Mouse (Mus musculus): ENCODE measurements around the gene Ptgis. TPM values are rescaled to one million over a fixed set of nuclear protein-coding genes. Genes with fewer than 3 reads are reported as not detected.

Ptgis gene
- polyA plus RNA-seq, 1 experiment from 2014 or later = 18.0 TPM

GRCm38 (mm10) chr2:167265806-167266205 lies 25.4 kb upstream of the Ptgis start:
- no peaks in the 10 kb centered on the region for H3K9me3 ChIP-seq (ENCODE audit: control insufficient read depth, low read length)

GRCm38 (mm10) chr2:167265021-167265420 lies 24.6 kb upstream of the Ptgis start:
- 80% methylated on average over 2 of the region's 2 CpGs for WGBS
- ATAC-seq (ENCODE audit: low FRiP score, low TSS enrichment) = no peak
- H3K27ac ChIP-seq (ENCODE audit: low read depth, low read length) = no peak overlapping the region
- H3K4me3 ChIP-seq (ENCODE audit: low read length) = no peak overlapping the region
- H3K9me3 ChIP-seq (ENCODE audit: control insufficient read depth, low read length) = no peaks in the 10 kb centered on the region
- H3K4me2 ChIP-seq (replicated peaks; ENCODE audit: low read depth, low read length) = no peak overlapping the region
- H3K9ac ChIP-seq (ENCODE audit: low read depth, low read length) = no peak overlapping the region
- no peaks in the 10 kb centered on the region for H3K36me3 ChIP-seq (ENCODE audit: control insufficient read depth, insufficient read depth, low read length)
- H3K4me1 ChIP-seq (ENCODE audit: control insufficient read depth, insufficient read depth, low read length) = no peaks in the 10 kb centered on the region
- no peaks in the 10 kb centered on the region for H3K27me3 ChIP-seq (ENCODE audit: control insufficient read depth, insufficient read depth, low read length)

More at GRCm38 (mm10) chr2:167265806-167266205, 25.4 kb upstream of the Ptgis start:
- Histone ChIP-seq H3K4me1 (ENCODE audit: control insufficient read depth, insufficient read depth, low read length) (no peaks in the 10 kb centered on the region), H3K9ac (ENCODE audit: low read depth, low read length) (no peak overlapping the region), H3K27ac (ENCODE audit: low read depth, low read length) (no peak overlapping the region), H3K27me3 (ENCODE audit: control insufficient read depth, insufficient read depth, low read length) (no peaks in the 10 kb centered on the region), H3K4me2 (replicated peaks; ENCODE audit: low read depth, low read length) (no peak overlapping the region), H3K4me3 (ENCODE audit: low read length) (no peak overlapping the region), H3K36me3 (ENCODE audit: control insufficient read depth, insufficient read depth, low read length) (no peaks in the 10 kb centered on the region)
- WGBS = 43% methylated on average over 4 of the region's 5 CpGs
- no peak for ATAC-seq (ENCODE audit: low FRiP score, low TSS enrichment)

GRCm38 (mm10) chr2:167263931-167264330 lies 23.5 kb upstream of the Ptgis start:
- no peak overlapping the region for H3K4me3 ChIP-seq (ENCODE audit: low read length)
- no peaks in the 10 kb centered on the region for H3K4me1 ChIP-seq (ENCODE audit: control insufficient read depth, insufficient read depth, low read length)
- H3K9ac ChIP-seq (ENCODE audit: low read depth, low read length) = no peak overlapping the region
- no peaks in the 10 kb centered on the region for H3K27me3 ChIP-seq (ENCODE audit: control insufficient read depth, insufficient read depth, low read length)
- no peak overlapping the region for H3K27ac ChIP-seq (ENCODE audit: low read depth, low read length)
- no peak for ATAC-seq (ENCODE audit: low FRiP score, low TSS enrichment)
- H3K9me3 ChIP-seq (ENCODE audit: control insufficient read depth, low read length) = no peaks in the 10 kb centered on the region
- no peak overlapping the region for H3K4me2 ChIP-seq (replicated peaks; ENCODE audit: low read depth, low read length)
- H3K36me3 ChIP-seq (ENCODE audit: control insufficient read depth, insufficient read depth, low read length) = no peaks in the 10 kb centered on the region
- WGBS = 88% methylated on average over 11 of the region's 11 CpGs

- Histone ChIP-seq H3K4me3 (ENCODE audit: low read length) (no peak overlapping the region), H3K9ac (ENCODE audit: low read depth, low read length) (no peak overlapping the region), H3K36me3 (ENCODE audit: control insufficient read depth, insufficient read depth, low read length) (no peaks in the 10 kb centered on the region), H3K27ac (ENCODE audit: low read depth, low read length) (no peak overlapping the region), H3K9me3 (ENCODE audit: control insufficient read depth, low read length) (no peaks in the 10 kb centered on the region), H3K4me2 (replicated peaks; ENCODE audit: low read depth, low read length) (no peak overlapping the region), H3K27me3 (ENCODE audit: control insufficient read depth, insufficient read depth, low read length) (no peaks in the 10 kb centered on the region), H3K4me1 (ENCODE audit: control insufficient read depth, insufficient read depth, low read length) (no peaks in the 10 kb centered on the region)
- ATAC-seq (ENCODE audit: low FRiP score, low TSS enrichment) = no peak
- WGBS = 83% methylated on average over 8 of the region's 8 CpGs
These were observed 22.8 kb upstream of the Ptgis start for GRCm38 (mm10) chr2:167263040-167263810.

GRCm38 (mm10) chr2:167262433-167262832 lies 22.0 kb upstream of the Ptgis start:
- Histone ChIP-seq H3K36me3 (ENCODE audit: control insufficient read depth, insufficient read depth, low read length) (no peaks in the 10 kb centered on the region), H3K4me1 (ENCODE audit: control insufficient read depth, insufficient read depth, low read length) (no peaks in the 10 kb centered on the region), H3K9ac (ENCODE audit: low read depth, low read length) (no peak overlapping the region), H3K4me3 (ENCODE audit: low read length) (no peak overlapping the region), H3K9me3 (ENCODE audit: control insufficient read depth, low read length) (no peaks in the 10 kb centered on the region), H3K4me2 (replicated peaks; ENCODE audit: low read depth, low read length) (no peak overlapping the region), H3K27me3 (ENCODE audit: control insufficient read depth, insufficient read depth, low read length) (no peaks in the 10 kb centered on the region), H3K27ac (ENCODE audit: low read depth, low read length) (no peak overlapping the region)
- 92% methylated on average over 10 of the region's 10 CpGs for WGBS
- ATAC-seq (ENCODE audit: low FRiP score, low TSS enrichment) = no peak

GRCm38 (mm10) chr2:167261106-167261505 lies 20.7 kb upstream of the Ptgis start:
- ATAC-seq (ENCODE audit: low FRiP score, low TSS enrichment) = no peak
- Histone ChIP-seq H3K9me3 (ENCODE audit: control insufficient read depth, low read length) (no peaks in the 10 kb centered on the region), H3K27ac (ENCODE audit: low read depth, low read length) (no peak overlapping the region), H3K4me2 (replicated peaks; ENCODE audit: low read depth, low read length) (no peak overlapping the region), H3K4me1 (ENCODE audit: control insufficient read depth, insufficient read depth, low read length) (no peaks in the 10 kb centered on the region), H3K36me3 (ENCODE audit: control insufficient read depth, insufficient read depth, low read length) (no peaks in the 10 kb centered on the region), H3K4me3 (ENCODE audit: low read length) (no peak overlapping the region), H3K27me3 (ENCODE audit: control insufficient read depth, insufficient read depth, low read length) (no peaks in the 10 kb centered on the region), H3K9ac (ENCODE audit: low read depth, low read length) (no peak overlapping the region)
- 63% methylated on average over 4 of the region's 4 CpGs for WGBS

GRCm38 (mm10) chr2:167257790-167258189 lies 17.4 kb upstream of the Ptgis start:
- no peak overlapping the region for H3K9ac ChIP-seq (ENCODE audit: low read depth, low read length)
- ATAC-seq (ENCODE audit: low FRiP score, low TSS enrichment) = no peak
- H3K27me3 ChIP-seq (ENCODE audit: control insufficient read depth, insufficient read depth, low read length) = no peaks in the 10 kb centered on the region
- H3K4me1 ChIP-seq (ENCODE audit: control insufficient read depth, insufficient read depth, low read length) = 0 out of 2 replicates have a peak, but pooled peaks cover 1% of the 10 kb centered on the region
- 33% methylated on average over 3 of the region's 3 CpGs for WGBS
- H3K4me2 ChIP-seq (replicated peaks; ENCODE audit: low read depth, low read length) = no peak overlapping the region
- H3K36me3 ChIP-seq (ENCODE audit: control insufficient read depth, insufficient read depth, low read length) = no peaks in the 10 kb centered on the region
- H3K27ac ChIP-seq (ENCODE audit: low read depth, low read length) = no peak overlapping the region
- no peaks in the 10 kb centered on the region for H3K9me3 ChIP-seq (ENCODE audit: control insufficient read depth, low read length)
- H3K4me3 ChIP-seq (ENCODE audit: low read length) = no peak overlapping the region

- Histone ChIP-seq H3K4me1 (ENCODE audit: control insufficient read depth, insufficient read depth, low read length) (peaks cover 20% of the 10 kb centered on the region), H3K9ac (ENCODE audit: low read depth, low read length) (no peak overlapping the region), H3K4me2 (replicated peaks; ENCODE audit: low read depth, low read length) (no peak overlapping the region), H3K27me3 (ENCODE audit: control insufficient read depth, insufficient read depth, low read length) (no peaks in the 10 kb centered on the region), H3K27ac (ENCODE audit: low read depth, low read length) (no peak overlapping the region), H3K36me3 (ENCODE audit: control insufficient read depth, insufficient read depth, low read length) (no peaks in the 10 kb centered on the region), H3K9me3 (ENCODE audit: control insufficient read depth, low read length) (no peaks in the 10 kb centered on the region), H3K4me3 (ENCODE audit: low read length) (no peak overlapping the region)
- WGBS = 78% methylated on average over 6 of the region's 6 CpGs
- ATAC-seq (ENCODE audit: low FRiP score, low TSS enrichment) = no peak
These were observed 14.4 kb upstream of the Ptgis start for GRCm38 (mm10) chr2:167254808-167255207.

GRCm38 (mm10) chr2:167254185-167254584 lies 13.8 kb upstream of the Ptgis start:
- no peaks in the 10 kb centered on the region for H3K9me3 ChIP-seq (ENCODE audit: control insufficient read depth, low read length)
- H3K27ac ChIP-seq (ENCODE audit: low read depth, low read length) = no peak overlapping the region
- WGBS = 57% methylated on average over 7 of the region's 7 CpGs
- no peaks in the 10 kb centered on the region for H3K36me3 ChIP-seq (ENCODE audit: control insufficient read depth, insufficient read depth, low read length)
- H3K27me3 ChIP-seq (ENCODE audit: control insufficient read depth, insufficient read depth, low read length) = no peaks in the 10 kb centered on the region
- H3K4me1 ChIP-seq (ENCODE audit: control insufficient read depth, insufficient read depth, low read length) = peaks cover 21% of the 10 kb centered on the region
- no peak for ATAC-seq (ENCODE audit: low FRiP score, low TSS enrichment)
- no peak overlapping the region for H3K9ac ChIP-seq (ENCODE audit: low read depth, low read length)
- H3K4me2 ChIP-seq (replicated peaks; ENCODE audit: low read depth, low read length) = no peak overlapping the region
- no peak overlapping the region for H3K4me3 ChIP-seq (ENCODE audit: low read length)

Data from kidney, embryonic 14.5 days (tissue).